Mouse (Mus musculus): ENCODE measurements around the gene Ccr10. TPM values are rescaled to one million over a fixed set of nuclear protein-coding genes. Genes with fewer than 3 reads are reported as not detected.
"Not testable (repeated sequence)": the region's sequence is repeated elsewhere in the genome, so short reads cannot be mapped to it uniquely, and the experiment has no call there.

The Ccr10 gene
- polyA plus RNA-seq, 1 experiment from 2014 or later = 0.43 TPM

DNA sequence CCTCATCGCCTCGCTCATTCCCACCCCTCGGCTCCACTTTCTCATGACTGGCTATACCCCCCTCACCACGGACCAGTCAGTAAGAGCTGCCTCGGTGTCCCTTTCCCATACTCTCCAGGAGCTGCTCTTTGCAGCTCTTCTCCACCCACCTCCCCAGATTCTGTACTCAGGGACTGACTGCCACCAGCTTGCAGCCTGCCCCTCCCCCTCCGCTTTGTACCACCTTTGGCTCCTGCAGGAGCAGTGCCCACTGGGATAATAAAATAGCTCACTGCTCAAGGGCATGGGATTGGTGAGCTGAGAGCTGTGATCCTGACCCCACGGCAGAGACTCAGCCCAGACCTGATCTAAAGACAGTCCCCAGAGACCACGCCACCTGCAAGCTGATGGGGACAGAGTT is 50.7 kb downstream of the Ccr10 start:
- 90% methylated on average over 8 of the region's 8 CpGs for WGBS
- peaks cover 13% of the 10 kb centered on the region for H3K36me3 ChIP-seq (ENCODE audit: control insufficient read depth, insufficient read depth, low read length)
- ATAC-seq (ENCODE audit: insufficient read depth, low FRiP score); H3K4me2 ChIP-seq (ENCODE audit: low read depth, low read length); H3K9me3 ChIP-seq (replicated peaks; ENCODE audit: control insufficient read depth, low read length); H3K9ac ChIP-seq (ENCODE audit: low read length); H3K4me1 ChIP-seq (ENCODE audit: control insufficient read depth, insufficient read depth, low read length); H3K27me3 ChIP-seq (ENCODE audit: control insufficient read depth, insufficient read depth, low read length); H3K27ac ChIP-seq (ENCODE audit: low read length); H3K4me3 ChIP-seq (replicated peaks; ENCODE audit: low read length): not testable (repeated sequence)

Small RNAs within 50 kb of the gene (microRNA-seq; reads per million reads assigned to microRNA genes)
- not detected for gene Gm27626

Other genes starting within 250 kb of the Ccr10 start
- gene Stat3, start 235.9 kb downstream of the Ccr10 start, polyA plus RNA-seq (2015; fragmentation: Nextera tagmentation; extraction: Ambion mirVana) = 47.2 and 56.1 TPM in 2 replicates
- 381 and 403 TPM in 2 replicates for gene Cavin1, start 204.6 kb downstream of the Ccr10 start, polyA plus RNA-seq (2015; fragmentation: Nextera tagmentation; extraction: Ambion mirVana)
- gene Atp6v0a1, start 166.0 kb downstream of the Ccr10 start, polyA plus RNA-seq (2015; fragmentation: Nextera tagmentation; extraction: Ambion mirVana) = 47.8 and 50.5 TPM in 2 replicates
- gene Naglu, start 105.4 kb downstream of the Ccr10 start, polyA plus RNA-seq (2015; fragmentation: Nextera tagmentation; extraction: Ambion mirVana) = 17.0 and 17.2 TPM in 2 replicates
- gene Hsd17b1, start 97.0 kb downstream of the Ccr10 start, polyA plus RNA-seq (2015; fragmentation: Nextera tagmentation; extraction: Ambion mirVana) = 0.30 TPM in 1 of 2 replicates, not detected in the other
- gene Coasy, start 92.9 kb downstream of the Ccr10 start, polyA plus RNA-seq (2015; fragmentation: Nextera tagmentation; extraction: Ambion mirVana) = 38.9 and 41.8 TPM in 2 replicates
- gene Mlx, start 88.2 kb downstream of the Ccr10 start, polyA plus RNA-seq (2015; fragmentation: Nextera tagmentation; extraction: Ambion mirVana) = 57.4 and 60.5 TPM in 2 replicates
- gene Psmc3ip, start 80.0 kb downstream of the Ccr10 start, polyA plus RNA-seq (2015; fragmentation: Nextera tagmentation; extraction: Ambion mirVana) = 21.4 and 23.4 TPM in 2 replicates
- 18.7 and 20.1 TPM in 2 replicates for gene Retreg3, start 55.5 kb downstream of the Ccr10 start, polyA plus RNA-seq (2015; fragmentation: Nextera tagmentation; extraction: Ambion mirVana)
- gene Tubg1, start 55.5 kb downstream of the Ccr10 start, polyA plus RNA-seq (2015; fragmentation: Nextera tagmentation; extraction: Ambion mirVana) = 63.0 and 63.5 TPM in 2 replicates
- gene Tubg2, start 19.5 kb downstream of the Ccr10 start, polyA plus RNA-seq (2015; fragmentation: Nextera tagmentation; extraction: Ambion mirVana) = 3.9 and 4.6 TPM in 2 replicates
- 2.3 and 2.6 TPM in 2 replicates for gene Cntnap1, start 4.9 kb downstream of the Ccr10 start, polyA plus RNA-seq (2015; fragmentation: Nextera tagmentation; extraction: Ambion mirVana)
- gene Plekhh3, start 4.1 kb downstream of the Ccr10 start, polyA plus RNA-seq (2015; fragmentation: Nextera tagmentation; extraction: Ambion mirVana) = 17.6 and 18.7 TPM in 2 replicates
- 18.5 and 21.8 TPM in 2 replicates for gene Ezh1, start 51.0 kb upstream of the Ccr10 start, polyA plus RNA-seq (2015; fragmentation: Nextera tagmentation; extraction: Ambion mirVana)
- gene Ramp2, start 70.6 kb upstream of the Ccr10 start, polyA plus RNA-seq (2015; fragmentation: Nextera tagmentation; extraction: Ambion mirVana) = 95.8 and 106 TPM in 2 replicates
- 133 and 141 TPM in 2 replicates for gene Vps25, start 78.3 kb upstream of the Ccr10 start, polyA plus RNA-seq (2015; fragmentation: Nextera tagmentation; extraction: Ambion mirVana)
- gene Wnk4, start 85.1 kb upstream of the Ccr10 start, polyA plus RNA-seq (2015; fragmentation: Nextera tagmentation; extraction: Ambion mirVana) = 23.5 and 28.0 TPM in 2 replicates
- gene Cntd1, start 103.6 kb upstream of the Ccr10 start, polyA plus RNA-seq (2015; fragmentation: Nextera tagmentation; extraction: Ambion mirVana) = 0.70 and 1.2 TPM in 2 replicates
- gene Coa3, start 103.7 kb upstream of the Ccr10 start, polyA plus RNA-seq (2015; fragmentation: Nextera tagmentation; extraction: Ambion mirVana) = 194 and 197 TPM in 2 replicates
- gene Becn1, start 126.8 kb upstream of the Ccr10 start, polyA plus RNA-seq (2015; fragmentation: Nextera tagmentation; extraction: Ambion mirVana) = 143 and 147 TPM in 2 replicates
- 98.2 and 107 TPM in 2 replicates for gene Psme3, start 140.8 kb upstream of the Ccr10 start, polyA plus RNA-seq (2015; fragmentation: Nextera tagmentation; extraction: Ambion mirVana)
- 0.97 and 1.4 TPM in 2 replicates for gene Aoc2, start 149.6 kb upstream of the Ccr10 start, polyA plus RNA-seq (2015; fragmentation: Nextera tagmentation; extraction: Ambion mirVana)
- gene Aoc3, start 155.2 kb upstream of the Ccr10 start, polyA plus RNA-seq (2015; fragmentation: Nextera tagmentation; extraction: Ambion mirVana) = 3.5 TPM in 2 replicates
- gene G6pc, start 192.1 kb upstream of the Ccr10 start, polyA plus RNA-seq (2015; fragmentation: Nextera tagmentation; extraction: Ambion mirVana) = 0.09 and 0.15 TPM in 2 replicates
- gene Aarsd1, start 242.2 kb upstream of the Ccr10 start, polyA plus RNA-seq (2015; fragmentation: Nextera tagmentation; extraction: Ambion mirVana) = 57.6 and 58.0 TPM in 2 replicates
- gene Gm27029, start 249.4 kb upstream of the Ccr10 start, polyA plus RNA-seq (2015; fragmentation: Nextera tagmentation; extraction: Ambion mirVana) = 7.5 and 10.8 TPM in 2 replicates
- gene Rundc1, start 249.6 kb upstream of the Ccr10 start, polyA plus RNA-seq (2015; fragmentation: Nextera tagmentation; extraction: Ambion mirVana) = 17.6 and 19.0 TPM in 2 replicates
- 16.3 and 26.9 TPM in 2 replicates for gene Ptges3l, start 249.9 kb upstream of the Ccr10 start, polyA plus RNA-seq (2015; fragmentation: Nextera tagmentation; extraction: Ambion mirVana)

Data from stomach, embryonic 16.5 days (tissue).